ENCODE assay signal across 11 mouse cellular contexts in genomic region chr3:121840351-121840750, GRCm38 (mm10).
"Had no signal": no experiment of that assay in that cellular context is flagged by ENCODE, and none has a peak within 500 bp of the region (broad histone marks: within the 10 kb centered on the region; RNA-seq: fewer than 3 reads in every experiment).

No protein-coding gene starts in this region.

- H3K4me1 ChIP-seq: midbrain, embryonic 12.5 days; neural tube, embryonic 13.5 days had no signal

- H3K27ac ChIP-seq: hindbrain, postnatal 0 days; left cerebral cortex, adult 2 months; limb, embryonic 10.5 days; liver, embryonic 13.5 days; lung, embryonic 15.5 days; midbrain, embryonic 12.5 days; neural tube, embryonic 13.5 days had no signal

- H3K4me3 ChIP-seq: left cerebral cortex, adult 2 months; limb, embryonic 10.5 days; liver, embryonic 13.5 days; lung, embryonic 15.5 days; midbrain, embryonic 12.5 days; neural tube, embryonic 13.5 days had no signal

- DNase-seq: liver, embryonic 13.5 days; liver, postnatal 0 days; lung, postnatal 14 days; right cerebral cortex, postnatal 14 days; thymus, postnatal 36 days had no signal

- H3K27me3 ChIP-seq: liver, embryonic 13.5 days; lung, embryonic 15.5 days; midbrain, embryonic 12.5 days; neural tube, embryonic 13.5 days had no signal

- H3K36me3 ChIP-seq: limb, embryonic 10.5 days; liver, embryonic 13.5 days; lung, embryonic 15.5 days; midbrain, embryonic 12.5 days; neural tube, embryonic 13.5 days had no signal
